Mouse (Mus musculus): ENCODE measurements around the gene Mfsd4b3. TPM values are rescaled to one million over a fixed set of nuclear protein-coding genes. Genes with fewer than 3 reads are reported as not detected.
A peak's percentile ranks its signal among the peaks of the same experiment; 100 is the strongest.

Mfsd4b3 gene
- polyA plus RNA-seq, 1 experiment from 2014 or later = 0.74 TPM

- no peak overlapping the region for H3K27ac ChIP-seq (replicated peaks)
- no peak overlapping the region for H3K4me2 ChIP-seq
- H3K4me1 ChIP-seq = no peaks in the 10 kb centered on the region
- no peak overlapping the region for H3K4me3 ChIP-seq
- H3K36me3 ChIP-seq = no peaks in the 10 kb centered on the region
- no peak for ATAC-seq (ENCODE audit: extremely low read depth, insufficient number of reproducible peaks, low FRiP score, low TSS enrichment)
- no peak overlapping the region for H3K9ac ChIP-seq
- H3K27me3 ChIP-seq (replicated peaks) = no peaks in the 10 kb centered on the region
- no peaks in the 10 kb centered on the region for H3K9me3 ChIP-seq
Observed at GRCm38 (mm10) chr10:39912616-39913015, 47.3 kb downstream of the Mfsd4b3 start.

DNA sequence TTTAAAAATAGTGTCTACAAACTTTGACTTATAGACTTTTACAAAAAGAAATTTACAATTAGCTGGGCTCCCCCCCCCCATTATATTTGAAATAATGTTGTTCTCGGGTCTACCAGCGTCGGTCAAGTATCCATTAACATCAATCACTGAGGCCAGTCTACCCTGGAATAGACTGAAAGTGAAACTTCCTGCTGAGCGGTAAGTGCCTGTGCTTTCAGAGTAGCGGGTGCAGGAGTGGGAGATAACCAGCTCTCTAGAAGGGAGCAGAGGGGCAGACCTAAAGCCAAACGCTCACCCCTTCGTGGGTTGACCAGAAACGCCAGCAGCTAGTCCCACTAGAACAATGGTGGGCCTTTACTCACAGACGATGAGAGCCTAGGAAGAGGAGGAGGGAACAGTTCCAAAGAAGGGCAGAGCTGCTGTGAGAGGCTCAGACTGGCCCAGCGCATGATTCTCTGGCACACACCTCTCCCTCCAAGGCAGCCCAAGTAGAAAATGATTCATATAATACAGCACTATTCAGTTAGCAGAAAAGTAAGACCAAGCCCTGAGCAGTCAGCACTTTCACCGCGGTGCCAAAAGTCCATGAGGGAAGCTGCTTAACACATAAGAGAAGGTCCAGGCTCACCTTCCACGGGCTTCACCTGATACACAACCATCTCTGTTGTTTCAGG lies 51.0 kb downstream of the Mfsd4b3 start:
- peak overlapping the region; percentile 18 for H3K4me3 ChIP-seq
- no peak for ATAC-seq (ENCODE audit: extremely low read depth, insufficient number of reproducible peaks, low FRiP score, low TSS enrichment)

DNA sequence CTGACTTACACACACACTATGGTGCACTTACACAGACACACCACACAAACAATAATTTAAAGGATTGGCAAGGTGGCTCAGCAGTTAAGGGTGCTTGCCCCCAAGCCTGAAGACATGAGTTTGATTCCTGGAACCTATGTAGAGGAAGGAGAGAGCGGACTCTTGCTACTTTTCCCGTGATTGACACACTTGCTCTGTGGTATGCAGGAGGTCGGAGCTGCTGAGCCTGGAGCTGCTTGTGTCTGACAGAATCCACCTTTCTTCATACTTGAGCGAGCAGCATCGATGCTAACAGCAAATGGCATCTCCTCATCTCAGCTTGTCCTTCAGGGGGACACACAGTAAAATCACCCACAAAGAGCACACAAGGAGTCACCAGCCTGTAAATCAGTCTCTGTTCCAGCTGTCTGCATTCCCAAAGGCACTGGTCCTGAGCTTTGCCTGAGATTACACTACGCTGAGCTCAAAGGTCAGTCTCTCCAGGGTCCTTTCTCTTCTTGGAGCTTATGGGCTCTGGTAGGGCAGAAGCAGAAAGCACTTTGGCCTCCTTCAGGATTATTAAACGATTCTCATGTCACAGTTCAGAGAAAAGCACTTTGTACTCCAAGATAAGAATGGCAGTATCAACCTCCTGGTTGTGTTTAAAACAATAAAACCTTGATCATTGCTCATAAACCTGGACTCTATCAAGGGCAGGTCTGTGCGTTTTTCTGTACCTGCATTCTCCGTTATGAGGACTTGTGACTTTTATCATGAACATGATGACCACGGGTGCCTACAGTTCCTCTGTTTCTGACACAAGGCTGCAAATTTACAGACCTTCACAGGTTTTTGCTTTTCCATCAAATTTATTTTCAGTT lies 52.9 kb downstream of the Mfsd4b3 start:
- H3K27me3 ChIP-seq (replicated peaks) = no peaks in the 10 kb centered on the region
- H3K4me1 ChIP-seq = no peaks in the 10 kb centered on the region
- WGBS = 68% methylated on average over 10 of the region's 10 CpGs
- H3K9me3 ChIP-seq = no peaks in the 10 kb centered on the region
- no peak overlapping the region for H3K4me3 ChIP-seq
- no peak overlapping the region for H3K9ac ChIP-seq
- no peak for ATAC-seq (ENCODE audit: extremely low read depth, insufficient number of reproducible peaks, low FRiP score, low TSS enrichment)
- no peak overlapping the region for H3K27ac ChIP-seq (replicated peaks)
- no peak overlapping the region for H3K4me2 ChIP-seq
- H3K36me3 ChIP-seq = no peaks in the 10 kb centered on the region

More for the DNA sequence above, 51.0 kb downstream of the Mfsd4b3 start:
- H3K27ac ChIP-seq (replicated peaks) = no peak overlapping the region
- 52% methylated on average over 13 of the region's 13 CpGs for WGBS
- H3K9ac ChIP-seq = no peak overlapping the region
- H3K4me2 ChIP-seq = peak overlapping the region; percentile 46
- H3K4me1 ChIP-seq = no peaks in the 10 kb centered on the region
- H3K36me3 ChIP-seq = no peaks in the 10 kb centered on the region
- no peaks in the 10 kb centered on the region for H3K9me3 ChIP-seq
- no peaks in the 10 kb centered on the region for H3K27me3 ChIP-seq (replicated peaks)

GRCm38 (mm10) chr10:39904191-39904590 lies 55.8 kb downstream of the Mfsd4b3 start:
- no peaks in the 10 kb centered on the region for H3K36me3 ChIP-seq
- H3K9me3 ChIP-seq = no peaks in the 10 kb centered on the region
- peaks cover 3% of the 10 kb centered on the region; the same call in 1 of the 2 replicates for H3K4me1 ChIP-seq
- no peak for ATAC-seq (ENCODE audit: extremely low read depth, insufficient number of reproducible peaks, low FRiP score, low TSS enrichment)
- no peak overlapping the region for H3K27ac ChIP-seq (replicated peaks)
- WGBS = 76% methylated on average over 3 of the region's 3 CpGs
- no peak overlapping the region for H3K4me3 ChIP-seq
- no peak overlapping the region for H3K4me2 ChIP-seq
- no peak overlapping the region for H3K9ac ChIP-seq
- no peaks in the 10 kb centered on the region for H3K27me3 ChIP-seq (replicated peaks)

- Histone ChIP-seq H3K4me2 (peak within 1 kb of the TSS; percentile 73), H3K9me3 (no peaks in the 10 kb centered on the region), H3K27me3 (replicated peaks) (no peaks in the 10 kb centered on the region), H3K4me3 (peak within 1 kb of the TSS; percentile 67), H3K36me3 (no peaks in the 10 kb centered on the region), H3K27ac (replicated peaks) (peak within 1 kb of the TSS; percentile 77), H3K4me1 (peaks cover 17% of the 10 kb centered on the region), H3K9ac (peak within 1 kb of the TSS; percentile 89)
- under 1% methylated on average over 41 of the region's 41 CpGs for WGBS
- ATAC-seq (ENCODE audit: extremely low read depth, insufficient number of reproducible peaks, low FRiP score, low TSS enrichment) = peak; percentile 86
Observed at GRCm38 (mm10) chr10:39898874-39899371, 61.0 kb downstream of the Mfsd4b3 start, which contains the start of gene Mfsd4b4. Gene Mfsd4b4 (minus strand): TSS chr10:39899238.

Other genes with a start within 250 kb of the Mfsd4b3 start
- gene Rev3l, start 228.0 kb downstream of the Mfsd4b3 start, polyA plus RNA-seq (2015; fragmentation: Nextera tagmentation; extraction: Ambion mirVana) = 8.1 and 8.6 TPM in 2 replicates
- 3.7 and 4.0 TPM in 2 replicates for gene Mfsd4b4, start 60.9 kb downstream of the Mfsd4b3 start, polyA plus RNA-seq (2015; fragmentation: Nextera tagmentation; extraction: Ambion mirVana)
- gene Mfsd4b2, start 33.2 kb downstream of the Mfsd4b3 start, polyA plus RNA-seq (2015; fragmentation: Nextera tagmentation; extraction: Ambion mirVana) = not detected in 2 replicates
- not detected in 2 replicates for gene Mfsd4b5, start 26.5 kb upstream of the Mfsd4b3 start, polyA plus RNA-seq (2015; fragmentation: Nextera tagmentation; extraction: Ambion mirVana)
- gene Mfsd4b1, start 65.1 kb upstream of the Mfsd4b3 start, polyA plus RNA-seq (2015; fragmentation: Nextera tagmentation; extraction: Ambion mirVana) = 0.27 and 0.55 TPM in 2 replicates
- gene Slc16a10, start 182.1 kb upstream of the Mfsd4b3 start, polyA plus RNA-seq (2015; fragmentation: Nextera tagmentation; extraction: Ambion mirVana) = 14.9 and 19.6 TPM in 2 replicates

Data from heart, embryonic 13.5 days (tissue).